Mouse (Mus musculus) lung, embryonic 14.5 days (tissue): ENCODE measurements around the gene Zmiz1. TPM values are rescaled to one million over a fixed set of nuclear protein-coding genes. Genes with fewer than 3 reads are reported as not detected.
A peak's percentile ranks its signal among the peaks of the same experiment; 100 is the strongest.

Source experiments
- ATAC-seq: fragments of 200-750 bp; cut with Nextera tagmentation; 2 replicates; pipeline ENCODE4 v1.8.0; 2017; ENCODE audit warnings: mild to moderate bottlenecking, moderate TSS enrichment, moderate library complexity; ENCODE audit not compliant: insufficient read depth
- DNase-seq: peaks from one replicate; pipeline ENCODE4 v3.0.0-alpha.2; 2015
- H3K27ac ChIP-seq: fragments of 300-500 bp; sonication (generic); 2 replicates; pipeline ENCODE4 v1.5.1; 2014; ENCODE audit warnings: low read depth, mild to moderate bottlenecking, moderate library complexity
- H3K27me3 ChIP-seq: fragments of 300-500 bp; sonication (generic); 2 replicates; pipeline ENCODE4 v1.6.1; 2014; ENCODE audit warnings: low read length, control low read depth; ENCODE audit not compliant: insufficient read depth
- H3K36me3 ChIP-seq: fragments of 300-500 bp; sonication (generic); 2 replicates; pipeline ENCODE4 v1.6.1; 2014; ENCODE audit warnings: control low read depth; ENCODE audit not compliant: insufficient read depth
- H3K4me1 ChIP-seq: fragments of 300-500 bp; sonication (generic); 2 replicates; pipeline ENCODE4 v1.6.1; 2014; ENCODE audit warnings: antibody characterized with exemption, control low read depth; ENCODE audit not compliant: insufficient read depth
- H3K4me2 ChIP-seq: fragments of 300-500 bp; sonication (generic); 2 replicates; pipeline ENCODE4 v1.6.1; 2014; ENCODE audit warnings: mild to moderate bottlenecking
- H3K4me3 ChIP-seq: fragments of 300-500 bp; sonication (generic); 2 replicates; pipeline ENCODE4 v1.5.1; 2014; ENCODE audit warnings: low read depth, low read length
- H3K9ac ChIP-seq: fragments of 300-500 bp; sonication (generic); 2 replicates; pipeline ENCODE4 v1.6.1; 2014
- H3K9me3 ChIP-seq: fragments of 300-500 bp; sonication (generic); 2 replicates; pipeline ENCODE4 v1.6.1; 2016; ENCODE audit warnings: low read depth, low read length, control low read depth
- CTCF ChIP-seq: IDR thresholded peaks from 2 replicates; pipeline ENCODE4 v1.5.1; 2016; ENCODE audit warnings: antibody characterized with exemption, low read depth
- WGBS: fragments of 180-500 bp; shearing (Covaris S2); extraction: QIAGEN DNeasy Blood & Tissue Kit; methylation state at CpG from one replicate; pipeline ENCODE4 v1.1.7; 2014; 5-methylcytosine and 5-hydroxymethylcytosine counted together
- polyA plus RNA-seq: library from polyadenylated mRNA; unstranded; fragments of >200 nt; fragmentation: Nextera tagmentation; extraction: Ambion mirVana; gene quantifications from 2 replicates; pipeline ENCODE4 v1.2.1, GENCODE M21; 2014

The Zmiz1 gene
- polyA plus RNA-seq, 1 experiment from 2014 or later = 33.5 TPM

DNA sequence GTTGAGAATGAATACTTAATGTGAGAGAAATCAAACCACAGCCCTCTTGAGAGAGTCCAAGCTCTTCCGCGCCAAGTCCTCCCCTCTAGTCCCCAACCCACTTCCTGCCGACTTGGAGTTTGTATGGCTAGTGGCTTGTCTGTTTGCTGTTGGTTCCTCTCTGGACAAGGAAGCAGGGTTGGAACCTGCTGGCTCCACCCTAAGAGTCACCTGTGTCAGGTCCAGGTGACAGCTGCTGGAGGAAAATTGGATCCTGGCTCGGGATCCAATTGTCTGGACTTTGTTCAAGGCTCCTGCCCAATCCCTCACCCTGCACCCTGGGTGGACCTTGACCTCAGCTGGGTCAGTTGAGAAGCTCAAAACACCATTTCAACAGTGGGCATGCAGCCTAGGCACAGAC lies 7.4 kb downstream of the Zmiz1 start:
- H3K4me3 ChIP-seq = no peak overlapping the region
- 51% methylated on average over 4 of the region's 4 CpGs for WGBS
- no peak for ATAC-seq
- no peaks in the 10 kb centered on the region for H3K36me3 ChIP-seq
- no peaks in the 10 kb centered on the region for H3K9me3 ChIP-seq
- H3K9ac ChIP-seq = no peak overlapping the region
- no peak overlapping the region for H3K27ac ChIP-seq
- peaks cover 56% of the 10 kb centered on the region for H3K4me1 ChIP-seq
- no peaks in the 10 kb centered on the region for H3K27me3 ChIP-seq
- no peak for TF ChIP-seq CTCF
- DNase-seq = no peak
- no peak overlapping the region for H3K4me2 ChIP-seq

DNA sequence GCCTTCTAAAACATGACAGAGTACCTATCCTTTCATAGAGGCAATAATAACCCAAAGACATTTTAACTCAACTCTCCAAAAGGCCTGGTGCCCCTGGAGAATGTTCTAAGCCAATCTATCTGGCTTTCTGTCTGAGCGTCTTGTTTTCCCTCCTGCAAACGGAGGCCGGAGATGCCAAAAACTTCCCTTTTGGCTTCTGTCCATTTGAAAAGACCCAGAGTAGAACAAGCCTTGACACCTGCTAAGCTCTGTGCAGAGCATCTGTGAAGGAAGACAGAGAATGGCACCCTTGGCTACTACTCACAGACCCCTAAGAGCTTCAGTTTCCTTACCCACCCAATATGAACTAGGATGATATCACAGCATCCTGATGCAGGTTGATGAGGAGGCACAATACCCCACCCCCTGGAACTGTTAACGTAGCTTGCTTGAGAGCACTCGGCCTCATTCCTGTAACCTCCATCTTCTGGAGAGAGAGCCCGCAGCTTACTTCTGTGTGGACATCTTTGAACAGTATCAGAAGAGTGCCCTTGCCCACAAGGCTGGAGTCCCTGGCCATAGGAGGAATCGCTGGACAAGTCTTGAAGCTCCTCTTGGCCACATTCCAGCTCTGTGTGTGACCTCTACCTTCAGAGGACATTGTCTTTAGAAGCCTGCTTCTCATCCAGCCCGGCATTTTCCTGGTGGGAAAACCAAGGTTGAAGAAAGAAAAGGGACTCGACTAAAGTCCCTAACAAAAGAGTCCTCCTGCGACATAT lies 9.1 kb downstream of the Zmiz1 start:
- Histone ChIP-seq H3K9ac (no peak overlapping the region; the same call in 1 of the 2 replicates), H3K4me1 (peaks cover 55% of the 10 kb centered on the region), H3K9me3 (no peaks in the 10 kb centered on the region), H3K4me2 (no peak overlapping the region), H3K27ac (no peak overlapping the region; the same call in 1 of the 2 replicates), H3K4me3 (no peak overlapping the region), H3K36me3 (no peaks in the 10 kb centered on the region), H3K27me3 (no peaks in the 10 kb centered on the region)
- TF ChIP-seq CTCF = no peak
- DNase-seq (no peak), ATAC-seq (no peak)
- 54% methylated on average over 10 of the region's 10 CpGs for WGBS

DNA sequence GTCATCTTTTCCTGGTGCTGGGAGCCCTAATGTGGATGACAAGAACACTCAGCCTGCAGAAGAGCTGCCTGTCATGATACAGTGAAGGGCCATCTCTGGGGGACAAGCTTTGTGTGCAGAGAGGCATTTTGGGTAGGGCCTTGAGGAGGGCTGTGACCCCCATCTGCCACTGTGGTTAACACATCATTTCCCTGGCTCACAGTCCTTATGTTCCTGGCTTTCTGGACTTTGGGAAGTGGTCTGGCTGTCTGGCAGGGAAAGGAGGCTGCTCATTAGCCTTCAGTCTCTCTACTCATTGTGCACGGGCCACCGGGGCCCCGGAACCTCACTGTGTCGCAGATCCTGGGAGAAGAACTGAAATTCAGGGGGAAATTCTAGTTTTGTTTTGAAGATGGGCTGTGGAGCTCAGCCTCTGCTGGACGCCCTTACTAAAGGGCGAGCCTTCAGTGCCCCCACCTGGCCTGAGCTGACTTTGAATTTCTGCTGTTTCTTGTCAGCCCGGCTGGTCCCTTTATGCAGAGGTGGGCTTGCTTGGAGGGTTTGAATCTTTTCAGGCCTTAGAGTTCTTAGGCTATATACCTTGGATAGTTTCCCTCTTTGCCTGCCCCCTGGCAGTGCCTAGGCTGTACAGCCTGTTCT lies 10.0 kb downstream of the Zmiz1 start:
- H3K9me3 ChIP-seq = no peaks in the 10 kb centered on the region
- H3K36me3 ChIP-seq = no peaks in the 10 kb centered on the region
- H3K4me3 ChIP-seq = no peak overlapping the region
- TF ChIP-seq CTCF = no peak
- H3K27ac ChIP-seq = 0 out of 2 replicates have a peak overlapping the region, but pooled peaks have one; percentile 36
- H3K4me1 ChIP-seq = peaks cover 52% of the 10 kb centered on the region
- no peak for DNase-seq
- H3K4me2 ChIP-seq = no peak overlapping the region
- WGBS = 73% methylated on average over 7 of the region's 7 CpGs
- no peaks in the 10 kb centered on the region for H3K27me3 ChIP-seq
- no peak overlapping the region; the same call in 1 of the 2 replicates for H3K9ac ChIP-seq
- ATAC-seq = no peak

DNA sequence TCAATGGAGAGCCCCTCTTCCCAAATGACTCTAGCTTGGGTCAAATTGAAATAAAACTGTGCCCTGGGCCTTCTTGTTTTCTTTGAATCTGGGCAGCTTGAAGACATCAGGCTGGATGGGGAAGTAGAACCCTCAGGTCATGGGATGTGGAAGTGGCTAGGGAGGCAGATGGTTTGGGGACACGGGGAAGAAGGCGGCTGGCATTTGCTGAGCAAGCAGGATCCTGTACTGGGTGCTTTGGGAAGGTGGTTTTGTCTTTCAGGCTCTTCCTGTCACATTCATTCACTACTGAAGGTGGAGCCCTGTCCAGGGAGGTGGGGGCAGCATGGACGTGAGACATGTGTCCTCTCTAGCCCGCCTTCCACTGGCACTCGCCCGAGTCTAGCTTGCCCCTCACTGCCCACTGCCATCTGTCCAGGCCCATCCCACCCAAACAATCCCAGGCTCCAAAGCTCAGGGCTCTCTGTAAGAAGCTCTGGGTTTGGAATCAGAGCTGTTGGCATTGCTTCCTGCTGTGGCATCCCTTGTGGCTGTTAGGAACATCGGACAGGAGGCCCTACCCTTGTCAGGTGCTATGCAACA lies 11.3 kb downstream of the Zmiz1 start:
- no peak overlapping the region; the same call in 1 of the 2 replicates for H3K9ac ChIP-seq
- no peak for DNase-seq
- no peaks in the 10 kb centered on the region for H3K27me3 ChIP-seq
- H3K9me3 ChIP-seq = no peaks in the 10 kb centered on the region
- H3K4me2 ChIP-seq = no peak overlapping the region
- ATAC-seq = no peak
- no peak overlapping the region for H3K27ac ChIP-seq
- no peak overlapping the region for H3K4me3 ChIP-seq
- H3K4me1 ChIP-seq = peaks cover 40% of the 10 kb centered on the region
- TF ChIP-seq CTCF = no peak
- H3K36me3 ChIP-seq = no peaks in the 10 kb centered on the region
- 64% methylated on average over 7 of the region's 7 CpGs for WGBS

DNA sequence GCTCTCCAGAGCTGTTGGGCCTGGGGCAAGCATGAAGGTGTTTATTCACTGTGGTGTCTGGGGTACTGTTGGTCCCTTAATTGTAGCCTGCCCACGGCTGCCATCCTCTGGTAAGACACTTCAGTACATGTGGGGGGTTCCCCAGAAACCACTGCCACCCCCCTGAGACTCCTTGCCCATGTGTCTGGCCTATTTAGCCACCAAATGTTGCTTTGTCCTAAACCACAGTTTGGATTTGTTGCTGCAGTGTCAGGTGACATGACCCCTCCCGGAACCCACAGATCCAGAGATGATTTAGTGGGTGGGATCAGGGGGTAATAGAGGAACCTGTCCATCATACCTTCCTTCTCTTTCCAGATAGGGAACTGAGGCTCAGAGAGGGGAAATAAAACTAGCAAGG lies 12.1 kb downstream of the Zmiz1 start:
- Histone ChIP-seq H3K4me1 (peaks cover 39% of the 10 kb centered on the region), H3K4me3 (no peak overlapping the region), H3K9ac (no peak overlapping the region), H3K27ac (no peak overlapping the region), H3K4me2 (no peak overlapping the region), H3K9me3 (no peaks in the 10 kb centered on the region), H3K27me3 (no peaks in the 10 kb centered on the region), H3K36me3 (0 out of 2 replicates have a peak, but pooled peaks cover 5% of the 10 kb centered on the region)
- 38% methylated on average over 2 of the region's 2 CpGs for WGBS
- ATAC-seq (no peak), DNase-seq (no peak)
- TF ChIP-seq CTCF = no peak

DNA sequence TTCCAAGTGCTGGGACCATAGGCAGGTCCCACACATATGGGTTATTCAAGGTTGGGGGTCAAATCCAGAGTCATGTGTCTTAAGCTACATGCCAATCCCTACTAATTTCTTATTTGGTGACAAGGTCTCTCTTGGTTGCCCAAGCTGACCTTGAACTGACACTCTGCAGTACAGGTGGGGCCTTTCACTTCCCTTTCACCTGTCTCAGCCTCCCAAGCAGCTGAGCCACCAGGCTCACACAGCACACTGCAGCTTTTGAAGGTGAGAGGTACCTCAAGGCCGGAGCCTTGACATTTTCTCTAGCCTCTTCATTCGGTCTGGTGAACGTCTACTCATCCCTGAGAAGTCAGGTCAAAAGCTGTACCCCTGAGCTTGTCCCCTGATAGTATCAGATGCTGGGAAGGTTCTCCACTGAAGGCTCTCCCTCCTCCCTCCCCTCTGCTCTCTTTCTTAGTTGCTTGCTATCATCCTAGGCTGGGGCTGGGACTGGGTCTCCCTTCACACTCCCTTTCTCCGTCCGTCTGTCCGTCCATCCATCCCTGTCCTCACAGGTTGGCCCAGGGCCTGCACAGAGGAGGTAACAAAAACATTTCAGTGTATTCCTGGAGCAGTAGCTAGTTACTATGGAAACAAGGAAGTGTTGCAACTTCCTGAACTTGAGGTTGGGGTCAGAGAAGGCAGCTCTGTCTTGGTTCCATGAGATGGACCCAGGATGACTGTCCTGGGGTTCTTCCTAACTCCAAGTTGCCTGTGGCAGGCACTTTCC lies 13.3 kb downstream of the Zmiz1 start:
- no peaks in the 10 kb centered on the region for H3K9me3 ChIP-seq
- no peak overlapping the region for H3K9ac ChIP-seq
- H3K4me2 ChIP-seq = no peak overlapping the region
- H3K27ac ChIP-seq = no peak overlapping the region
- peaks cover 42% of the 10 kb centered on the region for H3K4me1 ChIP-seq
- no peak overlapping the region for H3K4me3 ChIP-seq
- DNase-seq = peak; percentile 44
- no peaks in the 10 kb centered on the region for H3K27me3 ChIP-seq
- H3K36me3 ChIP-seq = 0 out of 2 replicates have a peak, but pooled peaks cover 8% of the 10 kb centered on the region
- no peak for ATAC-seq
- no peak for TF ChIP-seq CTCF
- 51% methylated on average over 6 of the region's 6 CpGs for WGBS
